ENCODE assay signal across 1 mouse cellular context in the genomic region with DNA sequence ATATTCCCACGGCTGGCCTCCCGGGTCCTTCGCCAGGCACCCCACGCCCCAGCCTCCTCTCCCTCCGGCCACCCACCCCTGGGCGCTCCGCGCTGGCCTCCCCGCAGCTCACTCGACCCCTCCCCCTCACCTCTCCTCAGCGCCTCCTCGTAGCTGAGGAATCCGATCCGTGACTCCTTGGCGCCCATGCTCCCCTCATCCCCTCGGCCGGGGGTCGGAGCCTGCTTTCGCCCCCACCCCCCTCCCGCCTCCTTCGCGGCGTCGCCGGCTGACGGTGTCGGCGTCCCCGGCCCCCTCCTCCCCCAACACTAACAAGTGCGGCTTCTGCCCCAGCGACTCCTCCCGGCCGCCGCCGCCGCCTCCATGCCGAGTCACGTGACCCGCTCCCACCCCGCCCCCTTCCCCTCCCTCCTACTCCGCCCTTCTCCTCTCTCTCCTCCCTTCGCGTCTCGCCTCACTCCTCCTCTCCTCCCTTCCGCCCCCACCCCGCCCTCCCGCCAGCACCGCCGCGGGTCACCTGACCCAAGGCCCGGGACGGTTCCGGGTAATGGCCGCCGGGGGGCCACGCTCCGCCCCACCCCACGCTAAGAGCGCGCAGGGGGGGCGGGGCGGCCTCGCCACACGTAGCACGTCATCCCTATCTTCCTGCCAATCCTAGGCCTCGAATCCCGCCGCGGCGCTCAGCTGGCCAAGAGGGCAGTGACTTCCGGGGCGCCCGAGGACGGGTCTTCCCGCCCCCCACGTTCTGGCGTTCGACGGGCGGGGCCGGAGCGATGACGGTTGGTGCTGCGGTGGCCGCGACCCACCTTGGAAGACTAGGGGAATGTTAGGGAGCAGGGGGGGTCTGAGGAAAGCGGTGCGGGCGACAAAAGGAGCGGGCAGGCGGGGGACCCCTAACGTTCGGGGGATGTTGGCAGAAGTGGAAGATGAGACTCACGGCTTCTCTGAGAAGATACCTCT.
TF ChIP-seq lines count a peak whose summit lies in the region.

Gene Usp32, minus strand, starts transcription at position 581 of the 960 bp plus-strand sequence.

TF ChIP-seq in MEL, 35 proteins besides CTCF, POLR2A, EP300 and RAD21 (continued from another document):
- TF ChIP-seq CHD2 (IDR thresholded peaks at IDR 0.05; ENCODE audit: low read length), result no peak
- peak; percentile 88 for TF ChIP-seq ETS1 (IDR thresholded peaks at IDR 0.05; ENCODE audit: low read depth, low read length)
- TF ChIP-seq NRF1 (IDR thresholded peaks at IDR 0.05; ENCODE audit: insufficient read depth, low read depth, low read length, poor library complexity, severe bottlenecking), result peak; percentile 47; the same call in 1 of the 2 replicates
- TF ChIP-seq ZNF384 (IDR thresholded peaks at IDR 0.05; ENCODE audit: low read depth, low read length), result no peak
- peak; percentile 87 for TF ChIP-seq NELFE (IDR thresholded peaks at IDR 0.05; ENCODE audit: low read depth, low read length)
- peak; percentile 39; the same call in 1 of the 2 replicates for TF ChIP-seq MXI1 (IDR thresholded peaks at IDR 0.05; ENCODE audit: low read depth, low read length)
- TF ChIP-seq HCFC1 (IDR thresholded peaks at IDR 0.05; ENCODE audit: low read depth, low read length), result peak; percentile 84
- peak; percentile 96 for TF ChIP-seq MAZ (IDR thresholded peaks at IDR 0.05; ENCODE audit: low read depth, low read length)
- TF ChIP-seq BHLHE40 (IDR thresholded peaks at IDR 0.05; ENCODE audit: borderline replicate concordance, low read depth, low read length), result peak; percentile 56; the same call in 1 of the 2 replicates
- TF ChIP-seq GATA1 (IDR thresholded peaks at IDR 0.05; ENCODE audit: low read depth, low read length), result no peak
- TF ChIP-seq UBTF (IDR thresholded peaks at IDR 0.05; ENCODE audit: borderline replicate concordance, insufficient read depth, low read depth, low read length), result no peak
- TF ChIP-seq SMC3 (IDR thresholded peaks at IDR 0.05; ENCODE audit: low read depth, low read length), result no peak
- no peak; the same call in 1 of the 2 replicates for TF ChIP-seq MAX (IDR thresholded peaks at IDR 0.05; ENCODE audit: low read length)
- no peak for TF ChIP-seq MAFK (IDR thresholded peaks at IDR 0.05; ENCODE audit: borderline replicate concordance, low read depth, low read length)
- no peak for TF ChIP-seq CHD1 (IDR thresholded peaks at IDR 0.05; ENCODE audit: low read depth, low read length)
- no peak for TF ChIP-seq MEF2A (IDR thresholded peaks at IDR 0.05; ENCODE audit: extremely low read depth, insufficient replicate concordance, low read depth, low read length, poor library complexity, severe bottlenecking)
- TF ChIP-seq TCF12 (IDR thresholded peaks at IDR 0.05; ENCODE audit: low read depth, low read length), result peak; percentile 63
